Mouse (Mus musculus): ENCODE data around the gene Fgfr1op2.

Gene Fgfr1op2

GRCm38 (mm10) chr6:146642276-146643183 lies 65.5 kb downstream of the Fgfr1op2 start, which contains the start of the genes Med21 and Tm7sf3:
Gene Med21 (plus strand): TSS chr6:146642547.
Gene Tm7sf3 (minus strand): TSS chr6:146642824.
- peak; percentile 98 for DNase-seq

- peak; percentile 15 for DNase-seq
Observed at GRCm38 (mm10) chr6:146643184-146643570, 66.2 kb downstream of the Fgfr1op2 start.

Measured in cerebellum, adult 8-10 months (tissue).